Mouse (Mus musculus): ENCODE data around the gene Adamts17.

DNA sequence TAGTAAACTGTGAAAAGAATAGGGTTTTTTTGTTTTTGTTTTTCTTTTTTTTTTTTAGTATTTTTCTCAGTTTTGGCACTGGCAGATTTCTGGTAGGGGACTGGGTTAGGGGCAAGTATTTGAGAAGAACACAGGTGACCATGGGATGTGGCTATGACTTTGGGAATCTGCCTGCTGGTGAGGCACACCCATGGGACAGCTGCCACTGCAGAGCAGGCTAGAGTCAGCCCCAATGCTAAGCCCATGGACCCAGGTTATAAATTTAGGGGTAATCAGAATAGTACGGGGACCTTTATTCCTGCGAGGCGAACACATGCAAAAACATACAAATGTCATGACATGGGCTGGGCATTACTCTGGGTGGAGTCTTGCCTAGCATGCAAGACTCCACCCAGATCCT, 48.5 kb upstream of the Adamts17 start:
- TF ChIP-seq POLR2A (IDR thresholded peaks at IDR 0.05; ENCODE audit: borderline replicate concordance, control insufficient read depth, low read depth, low read length): no peak
- TF ChIP-seq CTCF (IDR thresholded peaks at IDR 0.05; ENCODE audit: control insufficient read depth, insufficient read depth, low read length): no peak

Data from bone marrow, adult 2 months (tissue).